Mouse (Mus musculus): ENCODE measurements at regions not wholly inside any gene's neighbourhood (a gene's known extent, or its start where the extent isn't known, plus 50 kb on each side); places are given as distances from the start of the nearest gene placed in this dataset.

- no peak for TF ChIP-seq BHLHE40 (IDR thresholded peaks at IDR 0.05; ENCODE audit: low read depth, low read length)
- no peak for TF ChIP-seq ETS1 (conservative IDR thresholded peaks at IDR 0.05; ENCODE audit: low read depth, low read length)
- TF ChIP-seq PAX5 (IDR thresholded peaks at IDR 0.05; ENCODE audit: low read length), result no peak
- 0 out of 2 replicates have a peak, but pooled peaks have one; percentile 77 for TF ChIP-seq CHD1 (IDR thresholded peaks at IDR 0.05; ENCODE audit: low read depth, low read length)
- TF ChIP-seq SIN3A (IDR thresholded peaks at IDR 0.05; ENCODE audit: low read length), result peak; percentile 61; the same call in 1 of the 2 replicates
- TF ChIP-seq UBTF (IDR thresholded peaks at IDR 0.05; ENCODE audit: low read depth, low read length), result no peak
- 0 out of 2 replicates have a peak, but pooled peaks have one; percentile 22 for TF ChIP-seq MAX (IDR thresholded peaks at IDR 0.05; ENCODE audit: low read length)
- TF ChIP-seq CTCF (conservative IDR thresholded peaks at IDR 0.05 in 1 of 2, IDR thresholded peaks at IDR 0.05 in 1 of 2; ENCODE audit: low read depth in 2 of 2, low read length in 2 of 2), result no peak
Measured at GRCm38 (mm10) chr10:43667732-43668247, 89.7 kb downstream of the Cd24a start (continued).

GRCm38 (mm10) chr10:43669471-43669870 is 91.4 kb downstream of the Cd24a start:
- Histone ChIP-seq H3K4me3 (replicated peaks in 1 of 3; ENCODE audit: low read depth in 2 of 3, low read length in 2 of 3, poor library complexity in 1 of 3) (no peak overlapping the region), H3K4me2 (ENCODE audit: insufficient read depth, low read depth, poor library complexity, severe bottlenecking) (no peak overlapping the region), H3K36me3 (replicated peaks in 1 of 2; ENCODE audit: control insufficient read depth in 1 of 2, insufficient read depth in 1 of 2, low read length in 1 of 2) (no peaks in the 10 kb centered on the region), H3K4me1 (ENCODE audit: control insufficient read depth in 1 of 2, insufficient read depth in 2 of 2) (peaks cover 4 to 56% of the 10 kb centered on the region in 2 experiments; a peak in 2 of 4 replicates), H3K79me2 (replicated peaks; ENCODE audit: control insufficient read depth, extremely low read depth, insufficient read depth, poor library complexity, severe bottlenecking) (no peaks in the 10 kb centered on the region), H3K27ac (ENCODE audit: insufficient read depth, low read depth) (no peak overlapping the region), H3K9me3 (replicated peaks; ENCODE audit: low read length) (no peaks in the 10 kb centered on the region), H3K27me3 (replicated peaks) (peaks cover 1% of the 10 kb centered on the region), H3K9ac (ENCODE audit: insufficient read depth, low read depth) (no peak overlapping the region)
- TF ChIP-seq NRF1 (IDR thresholded peaks at IDR 0.05; ENCODE audit: low read depth, low read length) (no peak), ZC3H11A (IDR thresholded peaks at IDR 0.05; ENCODE audit: low read depth, low read length) (no peak), KAT2A (IDR thresholded peaks at IDR 0.05; ENCODE audit: insufficient replicate concordance, low read length) (no peak), ZNF384 (IDR thresholded peaks at IDR 0.05; ENCODE audit: low read depth, low read length) (peak; percentile 79), MXI1 (IDR thresholded peaks at IDR 0.05; ENCODE audit: low read depth, low read length) (no peak), SMC3 (IDR thresholded peaks at IDR 0.05; ENCODE audit: low read depth, low read length) (no peak)
- in situ Hi-C loops (cut with MboI; ENCODE audit: low pct_ligation_motif_present, low pct_unique_long_range_greater_than_20kb, low sequenced_read_pairs), result no loop called here
- DNase-seq (ENCODE audit: extremely low read depth), result no peak
- dilution Hi-C loops (cut with MboI; ENCODE audit: extremely low pct_ligation_motif_present, extremely low pct_unique_long_range_greater_than_20kb, low sequenced_read_pairs), result no loop called here

GRCm38 (mm10) chr10:43670745-43671144 is 92.7 kb downstream of the Cd24a start:
- H3K27me3 ChIP-seq (replicated peaks), result no peaks in the 10 kb centered on the region
- H3K27ac ChIP-seq (ENCODE audit: insufficient read depth, low read depth), result no peak overlapping the region
- H3K9ac ChIP-seq (ENCODE audit: insufficient read depth, low read depth), result no peak overlapping the region
- no peaks in the 10 kb centered on the region for H3K36me3 ChIP-seq (replicated peaks in 1 of 2; ENCODE audit: control insufficient read depth in 1 of 2, insufficient read depth in 1 of 2, low read length in 1 of 2)
- H3K9me3 ChIP-seq (replicated peaks; ENCODE audit: low read length), result no peaks in the 10 kb centered on the region
- dilution Hi-C loops (cut with MboI; ENCODE audit: extremely low pct_ligation_motif_present, extremely low pct_unique_long_range_greater_than_20kb, low sequenced_read_pairs), result no loop called here
- no peak for TF ChIP-seq MAZ (IDR thresholded peaks at IDR 0.05; ENCODE audit: low read depth, low read length)
- TF ChIP-seq POLR2A (IDR thresholded peaks at IDR 0.05; ENCODE audit: low read depth, low read length), result no peak
- no peak for TF ChIP-seq GABPA (IDR thresholded peaks at IDR 0.05; ENCODE audit: insufficient replicate concordance, low read depth, low read length)
- TF ChIP-seq ELF1 (IDR thresholded peaks at IDR 0.05; ENCODE audit: low read depth, low read length), result no peak
- TF ChIP-seq TBP (conservative IDR thresholded peaks at IDR 0.05; ENCODE audit: low read depth, low read length), result no peak
- TF ChIP-seq UBTF (IDR thresholded peaks at IDR 0.05; ENCODE audit: low read depth, low read length), result no peak
- no peak for TF ChIP-seq MEF2A (IDR thresholded peaks at IDR 0.05; ENCODE audit: borderline replicate concordance, low read depth, low read length)
- no peak for TF ChIP-seq BHLHE40 (IDR thresholded peaks at IDR 0.05; ENCODE audit: low read depth, low read length)
- TF ChIP-seq SIN3A (IDR thresholded peaks at IDR 0.05; ENCODE audit: low read length), result no peak
- TF ChIP-seq EP300 (IDR thresholded peaks at IDR 0.05; ENCODE audit: low read length), result no peak
- in situ Hi-C loops (cut with MboI; ENCODE audit: low pct_ligation_motif_present, low pct_unique_long_range_greater_than_20kb, low sequenced_read_pairs), result no loop called here
- H3K4me1 ChIP-seq (ENCODE audit: control insufficient read depth in 1 of 2, insufficient read depth in 2 of 2), result peaks cover 4 to 56% of the 10 kb centered on the region in 2 experiments; a peak in 2 of 4 replicates
- no peak overlapping the region for H3K4me2 ChIP-seq (ENCODE audit: insufficient read depth, low read depth, poor library complexity, severe bottlenecking)
- H3K4me3 ChIP-seq (replicated peaks in 1 of 3; ENCODE audit: low read depth in 2 of 3, low read length in 2 of 3, poor library complexity in 1 of 3), result no peak overlapping the region
- no peak for DNase-seq (ENCODE audit: extremely low read depth)
- no peaks in the 10 kb centered on the region for H3K79me2 ChIP-seq (replicated peaks; ENCODE audit: control insufficient read depth, extremely low read depth, insufficient read depth, poor library complexity, severe bottlenecking)
